Mouse (Mus musculus): ENCODE results near the gene Faap100.

DNA sequence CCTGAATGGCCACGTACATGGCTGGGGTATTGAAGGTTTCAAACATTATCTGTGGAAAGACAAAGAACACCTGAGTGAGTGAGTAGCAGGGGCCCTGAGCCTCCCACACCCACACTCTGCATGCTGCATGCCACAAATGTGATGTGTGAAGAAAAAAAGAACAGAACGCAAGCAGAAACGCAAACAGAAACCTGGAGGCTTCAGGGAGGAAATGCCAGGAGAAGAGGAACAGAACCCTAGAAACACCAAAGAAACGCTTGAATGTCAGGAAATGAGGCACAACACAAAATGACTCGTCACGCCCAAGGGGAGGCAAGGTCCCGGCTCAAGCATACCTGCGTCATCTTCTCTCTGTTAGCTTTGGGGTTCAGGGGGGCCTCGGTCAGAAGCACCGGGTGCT is 31.3 kb downstream of the Faap100 start:
- TF ChIP-seq IRF4 (IDR thresholded peaks at IDR 0.05; ENCODE audit: low read depth, low read length): no peak
- TF ChIP-seq POLR2AphosphoS2 (IDR thresholded peaks at IDR 0.05; ENCODE audit: low read depth, low read length): no peak
- no peak for TF ChIP-seq CTCF (conservative IDR thresholded peaks at IDR 0.05 in 1 of 2, IDR thresholded peaks at IDR 0.05 in 1 of 2; ENCODE audit: low read depth in 2 of 2, low read length in 2 of 2)
- TF ChIP-seq EP300 (IDR thresholded peaks at IDR 0.05; ENCODE audit: low read length): no peak
